9 mouse cellular contexts compared by ENCODE assay signal in genomic region chr9:121810081-121810821, GRCm38 (mm10). TPM values are rescaled to one million over a fixed set of nuclear protein-coding genes. Genes with fewer than 3 reads are reported as not detected.
A peak's percentile ranks its signal among the peaks of the same experiment; 100 is the strongest.
DNase-seq lines count a peak whose midpoint lies in the region; ATAC-seq lines count a peak whose summit lies in the region.
"Had no signal": no experiment of that assay in that cellular context is flagged by ENCODE, and none has a peak within 500 bp of the region (broad histone marks: within the 10 kb centered on the region; RNA-seq: fewer than 3 reads in every experiment).

No protein-coding gene starts in this region.

- no peak overlapping the region for H3K4me3 ChIP-seq in heart, embryonic 14.5 days (ENCODE audit: control insufficient read depth in 1 of 2, insufficient read depth in 1 of 2, low read depth in 1 of 2, low read length in 2 of 2)
- H3K4me3 ChIP-seq in embryonic facial prominence, embryonic 10.5 days: peak overlapping the region; percentile 5; the same call in 1 of the 2 replicates
- no peak overlapping the region for H3K4me3 ChIP-seq in midbrain, embryonic 12.5 days

- ATAC-seq in heart, embryonic 14.5 days (ENCODE audit: insufficient number of reproducible peaks, insufficient read depth, low FRiP score, low read depth): no peak
- peak; percentile 76 for ATAC-seq in midbrain, embryonic 12.5 days (ENCODE audit: low FRiP score, low read depth)

- H3K27ac ChIP-seq in heart, embryonic 14.5 days (replicated peaks in 1 of 2; ENCODE audit: control insufficient read depth in 1 of 2, insufficient read depth in 1 of 2, low read depth in 2 of 2, low read length in 2 of 2): no peak overlapping the region
- peak overlapping the region; percentile 70 for H3K27ac ChIP-seq in embryonic facial prominence, embryonic 10.5 days (replicated peaks)
- peak overlapping the region; percentile 67 for H3K27ac ChIP-seq in midbrain, embryonic 12.5 days (replicated peaks)
- H3K27ac ChIP-seq: kidney, postnatal 0 days had no signal

- H3K36me3 ChIP-seq in heart, embryonic 14.5 days (ENCODE audit: control insufficient read depth, insufficient read depth, low read length): no peaks in the 10 kb centered on the region
- H3K36me3 ChIP-seq in embryonic facial prominence, embryonic 10.5 days (replicated peaks): no peaks in the 10 kb centered on the region
- no peaks in the 10 kb centered on the region for H3K36me3 ChIP-seq in midbrain, embryonic 12.5 days

- peaks cover 12 to 18% of the 10 kb centered on the region in 2 experiments for H3K4me1 ChIP-seq in heart, embryonic 14.5 days (ENCODE audit: control insufficient read depth in 2 of 2, insufficient read depth in 2 of 2, low read length in 2 of 2)
- peaks cover 42% of the 10 kb centered on the region for H3K4me1 ChIP-seq in embryonic facial prominence, embryonic 10.5 days
- H3K4me1 ChIP-seq in midbrain, embryonic 12.5 days: peaks cover 36% of the 10 kb centered on the region

- no peak overlapping the region for H3K4me2 ChIP-seq in heart, embryonic 14.5 days (ENCODE audit: low read length)
- peak overlapping the region; percentile 22; the same call in 1 of the 2 replicates for H3K4me2 ChIP-seq in midbrain, embryonic 12.5 days (replicated peaks)

- no peaks in the 10 kb centered on the region for H3K27me3 ChIP-seq in heart, embryonic 14.5 days (ENCODE audit: control insufficient read depth, insufficient read depth, low read length)
- H3K27me3 ChIP-seq in embryonic facial prominence, embryonic 10.5 days (replicated peaks; ENCODE audit: low read depth, poor library complexity, severe bottlenecking): no peaks in the 10 kb centered on the region
- no peaks in the 10 kb centered on the region for H3K27me3 ChIP-seq in midbrain, embryonic 12.5 days

- H3K9me3 ChIP-seq in heart, embryonic 14.5 days (ENCODE audit: control insufficient read depth, low read length): no peaks in the 10 kb centered on the region
- H3K9me3 ChIP-seq in embryonic facial prominence, embryonic 10.5 days: no peaks in the 10 kb centered on the region
- H3K9me3 ChIP-seq in midbrain, embryonic 12.5 days: no peaks in the 10 kb centered on the region

- H3K9ac ChIP-seq in heart, embryonic 14.5 days (ENCODE audit: low read length): peak overlapping the region; percentile 25; the same call in 1 of the 2 replicates
- H3K9ac ChIP-seq in midbrain, embryonic 12.5 days (replicated peaks): peak overlapping the region; percentile 39; the same call in 1 of the 2 replicates

- no peak for DNase-seq in heart, adult 9 months (ENCODE audit: low spot score in 2 of 2)
- DNase-seq in embryonic facial prominence, embryonic 10.5 days (ENCODE audit: low spot score): no peak
- peak; percentile 85 for DNase-seq in layer of hippocampus, adult 11-12 months (ENCODE audit: low spot score)
- peak; percentile 77 for DNase-seq in testis, postnatal 10 days (ENCODE audit: low spot score)
- no peak for DNase-seq in gastrocnemius, adult 8-10 months (ENCODE audit: low spot score in 2 of 2)
- DNase-seq in thymus, postnatal 4 days: no peak

- WGBS in heart, embryonic 14.5 days: 34% methylated on average over 15 of the region's 15 CpGs
- 23% methylated on average over 15 of the region's 15 CpGs for WGBS in embryonic facial prominence, embryonic 10.5 days
- WGBS in midbrain, embryonic 12.5 days: 16% methylated on average over 14 of the region's 15 CpGs

RNA-seq across cellular contexts. Expression of gene Hhatl, which starts 17.9 kb away (rescaled TPM):
- 17.8 and 18.6 TPM in 2 replicates for polyA plus RNA-seq in heart, embryonic 14.5 days (2014; fragmentation: Nextera tagmentation; extraction: Ambion mirVana)
- not detected in 2 replicates for polyA plus RNA-seq in embryonic facial prominence, embryonic 10.5 days (2016; fragmentation: Nextera tagmentation; extraction: Ambion mirVana)
- not detected in 2 replicates for polyA plus RNA-seq in midbrain, embryonic 12.5 days (2016; fragmentation: Nextera tagmentation; extraction: Ambion mirVana)
- total RNA-seq in gastrocnemius, adult 8-10 months (2022): 100 to 1,000 TPM; 129 to 160 (median 141) TPM

RNA-seq across cellular contexts. Expression of gene Ccdc13, which starts 29.0 kb away (rescaled TPM):
- polyA plus RNA-seq in heart, embryonic 14.5 days (2014; fragmentation: Nextera tagmentation; extraction: Ambion mirVana): 0.22 and 0.27 TPM in 2 replicates
- 0.83 and 1.2 TPM in 2 replicates for polyA plus RNA-seq in embryonic facial prominence, embryonic 10.5 days (2016; fragmentation: Nextera tagmentation; extraction: Ambion mirVana)
- polyA plus RNA-seq in midbrain, embryonic 12.5 days (2016; fragmentation: Nextera tagmentation; extraction: Ambion mirVana): 3.2 and 4.3 TPM in 2 replicates
- total RNA-seq in gastrocnemius, adult 8-10 months (2022): under 1 TPM in 1 of 4 experiments, not detected in 3; 0.15 TPM

RNA-seq across cellular contexts. Expression of gene Klhl40, which starts 32.8 kb away (rescaled TPM):
- polyA plus RNA-seq in heart, embryonic 14.5 days (2014; fragmentation: Nextera tagmentation; extraction: Ambion mirVana): 3.6 and 3.8 TPM in 2 replicates
- polyA plus RNA-seq in embryonic facial prominence, embryonic 10.5 days (2016; fragmentation: Nextera tagmentation; extraction: Ambion mirVana): 0.17 and 0.26 TPM in 2 replicates
- polyA plus RNA-seq in midbrain, embryonic 12.5 days (2016; fragmentation: Nextera tagmentation; extraction: Ambion mirVana): 0.14 TPM in 1 of 2 replicates, not detected in the other
- 100 to 1,000 TPM; 117 to 138 (median 135) TPM for total RNA-seq in gastrocnemius, adult 8-10 months (2022)
- polyA plus RNA-seq: kidney, postnatal 0 days had no signal

RNA-seq across cellular contexts. Expression of gene Higd1a, which starts 47.9 kb away (rescaled TPM):
- 252 and 275 TPM in 2 replicates for polyA plus RNA-seq in heart, embryonic 14.5 days (2014; fragmentation: Nextera tagmentation; extraction: Ambion mirVana)
- polyA plus RNA-seq in embryonic facial prominence, embryonic 10.5 days (2016; fragmentation: Nextera tagmentation; extraction: Ambion mirVana): 195 and 201 TPM in 2 replicates
- polyA plus RNA-seq in midbrain, embryonic 12.5 days (2016; fragmentation: Nextera tagmentation; extraction: Ambion mirVana): 142 TPM in 2 replicates
- 10 to 100 TPM; 76.7 to 98.3 (median 89.0) TPM for total RNA-seq in gastrocnemius, adult 8-10 months (2022)

RNA-seq across cellular contexts. Expression of gene Zfp651, which starts 51.1 kb away (rescaled TPM):
- 14.0 and 16.5 TPM in 2 replicates for polyA plus RNA-seq in heart, embryonic 14.5 days (2014; fragmentation: Nextera tagmentation; extraction: Ambion mirVana)
- polyA plus RNA-seq in embryonic facial prominence, embryonic 10.5 days (2016; fragmentation: Nextera tagmentation; extraction: Ambion mirVana): 5.3 and 6.4 TPM in 2 replicates
- polyA plus RNA-seq in midbrain, embryonic 12.5 days (2016; fragmentation: Nextera tagmentation; extraction: Ambion mirVana): 10.9 and 13.3 TPM in 2 replicates
- total RNA-seq in gastrocnemius, adult 8-10 months (2022): 100 to 1,000 TPM; 144 to 158 (median 155) TPM

Comparison
In these comparisons a context has a peak if more than half of its experiments do, and no peak if none do; other contexts are left out.
1. H3K27ac ChIP-seq: peak in embryonic facial prominence, embryonic 10.5 days (single experiment) and midbrain, embryonic 12.5 days (single experiment); none in heart, embryonic 14.5 days (0 of 2).
2. DNase-seq: peak in layer of hippocampus, adult 11-12 months (single experiment) and testis, postnatal 10 days (single experiment); none in heart, adult 9 months (0 of 2), embryonic facial prominence, embryonic 10.5 days (single experiment), gastrocnemius, adult 8-10 months (0 of 2) and thymus, postnatal 4 days (single experiment).
3. RNA of gene Hhatl, which starts 17.9 kb away (polyA plus RNA-seq): 17.8 to 18.6 TPM in heart, embryonic 14.5 days; not detected in embryonic facial prominence, embryonic 10.5 days and not detected in midbrain, embryonic 12.5 days; every median in the first group is over 10 times any median in the second.